Mouse (Mus musculus): ENCODE data around the gene Acr. TPM values are rescaled to one million over a fixed set of nuclear protein-coding genes. Genes with fewer than 3 reads are reported as not detected.

The Acr gene
- polyA plus RNA-seq, 1 experiment from 2014 or later = not detected

DNA sequence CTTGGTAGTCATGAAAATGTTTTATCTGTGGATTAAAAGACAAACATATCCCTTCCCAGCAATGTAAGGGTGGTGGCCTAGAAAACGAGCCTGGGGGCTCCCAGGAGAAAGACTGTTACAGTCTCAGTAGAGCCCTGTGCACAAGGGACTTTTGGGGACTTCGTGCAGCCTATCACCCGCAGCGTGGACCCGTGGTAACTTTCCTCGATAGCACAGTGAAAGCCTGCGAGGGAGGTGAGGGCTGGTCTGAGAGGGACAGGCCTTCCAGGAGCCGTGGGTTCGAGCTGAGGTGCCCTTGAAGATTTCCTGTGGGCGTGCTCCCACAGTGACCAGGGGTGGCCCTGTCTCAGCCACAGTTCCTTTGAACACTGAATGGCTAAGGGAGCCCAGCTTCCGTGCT lies 17.5 kb downstream of the Acr start:
- no peak overlapping the region for H3K9ac ChIP-seq (ENCODE audit: low read length)
- TF ChIP-seq EP300 (optimal IDR thresholded peaks at IDR 0.05) = no peak
- no peak for TF ChIP-seq CTCF (IDR thresholded peaks at IDR 0.05; ENCODE audit: low read depth)
- no peak overlapping the region for H3K4me3 ChIP-seq (ENCODE audit: low read depth, low read length)
- H3K9me3 ChIP-seq (ENCODE audit: control insufficient read depth, low read length) = no peaks in the 10 kb centered on the region
- H3K36me3 ChIP-seq (ENCODE audit: control insufficient read depth, insufficient read depth, low read length) = no peaks in the 10 kb centered on the region
- DNase-seq (ENCODE audit: low spot score) (no peak), ATAC-seq (ENCODE audit: low FRiP score, low TSS enrichment) (no peak)
- H3K27me3 ChIP-seq (ENCODE audit: control insufficient read depth, insufficient read depth, low read length) = no peaks in the 10 kb centered on the region
- no peaks in the 10 kb centered on the region for H3K4me1 ChIP-seq (replicated peaks; ENCODE audit: control insufficient read depth, insufficient read depth)
- WGBS = 86% methylated on average over 11 of the region's 11 CpGs
- no peak overlapping the region for H3K27ac ChIP-seq (replicated peaks)
- H3K4me2 ChIP-seq (replicated peaks; ENCODE audit: low read depth) = no peak overlapping the region

DNA sequence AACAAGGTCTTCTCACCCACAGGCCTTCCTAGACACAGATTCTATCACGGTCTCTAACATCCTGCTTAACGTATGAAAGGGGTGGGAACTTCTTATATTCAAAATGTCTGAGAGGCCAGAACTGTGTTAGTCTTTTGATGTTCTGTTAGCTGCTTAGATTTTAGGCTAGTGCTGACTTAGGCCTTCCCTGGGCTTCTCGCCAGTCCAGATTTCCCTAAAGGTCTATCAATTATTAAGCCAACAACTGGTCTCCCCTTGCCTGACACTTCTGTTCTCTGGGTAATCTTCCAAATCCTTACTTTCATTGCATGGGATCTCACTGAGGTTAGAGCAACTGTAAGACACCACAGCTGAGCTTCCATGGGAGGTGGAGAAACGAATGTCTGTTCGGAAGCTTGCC lies 21.0 kb downstream of the Acr start:
- 67% methylated on average over 5 of the region's 5 CpGs for WGBS
- H3K27me3 ChIP-seq (ENCODE audit: control insufficient read depth, insufficient read depth, low read length) = no peaks in the 10 kb centered on the region
- no peak for TF ChIP-seq CTCF (IDR thresholded peaks at IDR 0.05; ENCODE audit: low read depth)
- TF ChIP-seq EP300 (optimal IDR thresholded peaks at IDR 0.05) = no peak

DNA sequence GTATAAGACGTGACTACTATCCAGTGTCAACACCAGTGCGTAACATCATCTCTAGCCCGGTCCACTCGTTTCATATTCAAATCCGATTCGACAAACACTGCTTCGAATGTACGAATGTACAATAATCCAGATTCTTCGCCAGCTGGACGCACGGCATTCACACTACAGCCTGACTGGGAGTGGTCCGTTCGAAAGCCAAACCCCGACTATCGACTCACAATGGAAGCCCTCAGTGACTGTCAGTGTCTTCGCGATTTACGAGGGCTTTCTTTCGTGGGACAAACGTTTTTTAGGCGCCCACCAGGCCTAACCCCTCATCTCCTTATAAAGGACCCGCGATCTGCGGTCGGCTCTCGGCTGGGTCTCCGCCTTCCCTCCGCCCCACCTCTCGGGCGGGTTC lies 23.2 kb downstream of the Acr start:
- DNase-seq (ENCODE audit: low spot score) = peak; percentile 18
- no peak for TF ChIP-seq EP300 (optimal IDR thresholded peaks at IDR 0.05)
- no peak for TF ChIP-seq CTCF (IDR thresholded peaks at IDR 0.05; ENCODE audit: low read depth)
- under 1% methylated on average over 30 of the region's 30 CpGs for WGBS

More for the DNA sequence above, 21.0 kb downstream of the Acr start:
- DNase-seq (ENCODE audit: low spot score) (no peak), ATAC-seq (ENCODE audit: low FRiP score, low TSS enrichment) (no peak)
- Histone ChIP-seq H3K4me1 (replicated peaks; ENCODE audit: control insufficient read depth, insufficient read depth) (no peaks in the 10 kb centered on the region), H3K4me2 (replicated peaks; ENCODE audit: low read depth) (no peak overlapping the region), H3K27ac (replicated peaks) (no peak overlapping the region), H3K9ac (ENCODE audit: low read length) (no peak overlapping the region), H3K9me3 (ENCODE audit: control insufficient read depth, low read length) (no peaks in the 10 kb centered on the region), H3K4me3 (ENCODE audit: low read depth, low read length) (no peak overlapping the region), H3K36me3 (ENCODE audit: control insufficient read depth, insufficient read depth, low read length) (no peaks in the 10 kb centered on the region)

DNA sequence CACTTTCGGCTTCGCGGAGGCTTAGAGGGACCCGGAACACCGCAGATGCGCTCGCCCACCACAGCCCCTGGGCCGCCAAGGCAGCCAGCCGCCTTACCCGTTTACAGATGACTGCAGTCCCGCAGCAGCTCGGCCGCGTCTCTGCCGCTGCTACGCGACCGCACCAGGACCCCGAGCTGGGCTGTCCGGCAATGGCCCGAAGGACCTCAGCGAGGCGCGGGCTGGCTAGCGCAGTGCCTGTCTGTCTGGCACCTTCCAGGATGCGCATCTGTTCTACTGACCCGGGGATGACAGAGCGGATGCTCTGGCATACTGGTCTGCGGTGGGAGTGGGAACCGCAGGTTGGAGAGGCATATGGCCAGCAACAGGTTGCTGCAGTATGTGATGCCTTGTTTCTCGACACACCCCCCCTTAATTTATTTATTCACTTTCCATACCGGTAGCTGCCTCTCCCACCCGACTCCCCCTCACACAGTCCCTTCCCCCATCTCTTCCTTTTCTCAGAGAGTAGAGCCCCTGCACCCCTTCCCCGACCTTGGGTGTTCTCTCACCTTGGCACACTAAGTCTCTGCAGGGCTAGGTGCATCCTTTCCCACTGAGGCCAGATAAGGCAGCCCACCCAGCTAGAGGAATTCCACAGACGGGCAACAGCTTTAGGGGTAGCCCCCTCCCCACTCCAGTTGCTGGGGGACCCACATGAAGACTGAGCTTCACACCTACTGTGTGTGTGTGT lies 23.8 kb downstream of the Acr start, which contains the start of gene Rabl2:
Gene Rabl2 (minus strand): TSS at position 201 of the 733 bp plus-strand sequence.
- WGBS = under 1% methylated on average over 35 of the region's 35 CpGs
- ATAC-seq (ENCODE audit: low FRiP score, low TSS enrichment) = peak; percentile 96
- H3K27ac ChIP-seq (replicated peaks) = no peak within 1 kb of the TSS

More for the DNA sequence above, 23.2 kb downstream of the Acr start:
- ATAC-seq (ENCODE audit: low FRiP score, low TSS enrichment) = peak; percentile 25; the same call in 1 of the 2 replicates
- Histone ChIP-seq H3K27ac (replicated peaks) (no peak overlapping the region), H3K9ac (ENCODE audit: low read length) (peak overlapping the region; percentile 79), H3K36me3 (ENCODE audit: control insufficient read depth, insufficient read depth, low read length) (no peaks in the 10 kb centered on the region), H3K4me2 (replicated peaks; ENCODE audit: low read depth) (peak overlapping the region; percentile 63), H3K27me3 (ENCODE audit: control insufficient read depth, insufficient read depth, low read length) (no peaks in the 10 kb centered on the region), H3K4me1 (replicated peaks; ENCODE audit: control insufficient read depth, insufficient read depth) (no peaks in the 10 kb centered on the region), H3K4me3 (ENCODE audit: low read depth, low read length) (peak overlapping the region; percentile 79), H3K9me3 (ENCODE audit: control insufficient read depth, low read length) (no peaks in the 10 kb centered on the region)

DNA sequence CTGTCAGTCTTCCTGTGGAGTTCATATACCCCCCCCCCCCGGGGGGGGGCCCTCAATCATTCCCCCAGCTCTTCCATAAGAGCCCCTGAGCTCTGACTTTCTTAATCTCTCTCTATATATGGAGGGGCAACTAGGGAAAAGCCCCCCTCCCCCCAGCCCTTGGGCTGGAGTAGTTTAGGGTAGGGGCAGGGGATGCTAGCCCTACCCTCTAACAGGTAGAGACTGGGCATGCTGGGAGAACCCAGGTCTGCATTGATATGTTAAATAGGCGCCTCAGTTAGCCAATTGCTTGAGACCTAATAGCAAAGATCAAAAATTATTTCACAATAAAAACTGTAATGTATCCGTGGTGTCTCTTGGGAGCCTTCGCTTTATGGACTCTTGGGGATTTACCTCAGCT lies 24.4 kb downstream of the Acr start:
- H3K4me2 ChIP-seq (replicated peaks; ENCODE audit: low read depth) = peak overlapping the region; percentile 63; the same call in 1 of the 2 replicates
- no peaks in the 10 kb centered on the region for H3K9me3 ChIP-seq (ENCODE audit: control insufficient read depth, low read length)
- WGBS = 55% methylated on average over 4 of the region's 4 CpGs
- no peaks in the 10 kb centered on the region for H3K4me1 ChIP-seq (replicated peaks; ENCODE audit: control insufficient read depth, insufficient read depth)
- TF ChIP-seq CTCF (IDR thresholded peaks at IDR 0.05; ENCODE audit: low read depth) (no peak), EP300 (optimal IDR thresholded peaks at IDR 0.05) (no peak)
- DNase-seq (ENCODE audit: low spot score) (no peak), ATAC-seq (ENCODE audit: low FRiP score, low TSS enrichment) (no peak; the same call in 1 of the 2 replicates)
- no peak overlapping the region for H3K9ac ChIP-seq (ENCODE audit: low read length)
- no peaks in the 10 kb centered on the region for H3K27me3 ChIP-seq (ENCODE audit: control insufficient read depth, insufficient read depth, low read length)
- no peak overlapping the region for H3K4me3 ChIP-seq (ENCODE audit: low read depth, low read length)
- no peak overlapping the region for H3K27ac ChIP-seq (replicated peaks)
- no peaks in the 10 kb centered on the region for H3K36me3 ChIP-seq (ENCODE audit: control insufficient read depth, insufficient read depth, low read length)

More for the DNA sequence above, 23.8 kb downstream of the Acr start, which contains the start of gene Rabl2:
- DNase-seq (ENCODE audit: low spot score) = peak; percentile 88
- Histone ChIP-seq H3K4me3 (ENCODE audit: low read depth, low read length) (peak within 1 kb of the TSS; percentile 79), H3K9ac (ENCODE audit: low read length) (peak within 1 kb of the TSS; percentile 79), H3K36me3 (ENCODE audit: control insufficient read depth, insufficient read depth, low read length) (no peaks in the 10 kb centered on the region), H3K4me1 (replicated peaks; ENCODE audit: control insufficient read depth, insufficient read depth) (no peaks in the 10 kb centered on the region), H3K4me2 (replicated peaks; ENCODE audit: low read depth) (peak within 1 kb of the TSS; percentile 63), H3K27me3 (ENCODE audit: control insufficient read depth, insufficient read depth, low read length) (no peaks in the 10 kb centered on the region), H3K9me3 (ENCODE audit: control insufficient read depth, low read length) (no peaks in the 10 kb centered on the region)
- TF ChIP-seq CTCF (IDR thresholded peaks at IDR 0.05; ENCODE audit: low read depth) (peak; percentile 7; the same call in 1 of the 2 replicates), EP300 (optimal IDR thresholded peaks at IDR 0.05) (no peak)
